Mouse (Mus musculus) central nervous system, embryonic 18 days (tissue): ENCODE data around the gene March9. TPM values are rescaled to one million over a fixed set of nuclear protein-coding genes. Genes with fewer than 3 reads are reported as not detected.

Source experiments
- polyA plus RNA-seq: library from polyadenylated mRNA; depleted of rRNA; stranded (reverse); fragments of >200 nt; gene quantifications from 2 replicates; pipeline ENCODE4 v1.2.3, GENCODE M21; 2012; rRNA removed

March9 gene
- polyA plus RNA-seq, result 37.5 and 40.2 TPM in 2 replicates

DNA sequence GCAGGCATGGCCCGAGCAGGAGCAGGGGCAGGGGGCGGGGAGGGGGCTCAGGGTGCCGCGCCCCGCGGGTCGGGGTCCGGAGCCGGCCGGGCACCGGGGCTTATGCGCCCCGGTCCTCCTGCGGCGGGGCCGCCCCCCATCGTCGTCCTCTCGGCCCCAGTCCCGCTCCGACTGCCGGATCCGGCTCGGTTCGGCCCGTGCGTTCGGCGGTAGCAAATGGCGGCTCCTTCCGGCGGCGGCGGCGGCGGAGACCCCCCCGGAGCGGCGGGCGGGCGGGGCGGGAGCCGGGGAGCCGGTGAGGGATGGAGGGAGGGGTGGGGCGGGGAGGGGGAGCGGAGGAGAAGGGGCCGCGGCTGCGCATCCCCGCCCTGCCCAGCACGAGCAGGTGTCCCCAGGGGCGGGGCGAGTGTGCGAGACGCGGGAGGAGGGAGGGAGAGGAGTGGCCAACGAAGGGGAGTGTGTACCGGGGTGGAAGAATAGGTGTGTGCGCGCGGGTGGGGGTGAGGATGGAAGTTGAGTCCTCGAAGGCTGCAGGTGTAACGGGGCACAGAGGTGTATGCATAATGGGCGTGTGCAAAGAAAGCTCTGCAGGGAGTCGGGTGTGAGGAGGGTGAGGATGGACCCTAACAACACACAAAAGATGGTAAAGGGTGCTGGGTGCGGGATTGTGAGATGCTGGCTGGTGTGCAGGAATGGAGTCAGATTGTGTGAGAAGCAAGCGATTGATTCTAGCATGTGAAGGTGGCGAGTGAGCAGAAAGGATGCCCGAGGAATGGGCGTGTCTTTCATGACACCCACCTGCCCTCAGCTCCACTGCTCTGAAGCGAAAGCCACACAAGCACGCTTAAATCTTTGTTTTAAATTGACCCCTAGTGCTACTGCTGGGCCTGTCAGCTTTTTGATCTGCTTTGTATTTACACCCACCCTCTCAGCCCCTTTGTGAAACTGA lies at the start of gene March9:
Gene March9 (minus strand): TSS at position 217 of the 949 bp plus-strand sequence.

GRCm38 (mm10) chr10:127075080-127075479 lies 15.1 kb upstream of the March9 start, which contains the start of gene Agap2:
Gene Agap2, plus strand, starts transcription at chr10:127075284.

GRCm38 (mm10) chr10:127070190-127071121 lies 10.5 kb upstream of the March9 start, which contains the start of gene Tspan31:
Gene Tspan31, minus strand, starts transcription at chr10:127070264.

DNA sequence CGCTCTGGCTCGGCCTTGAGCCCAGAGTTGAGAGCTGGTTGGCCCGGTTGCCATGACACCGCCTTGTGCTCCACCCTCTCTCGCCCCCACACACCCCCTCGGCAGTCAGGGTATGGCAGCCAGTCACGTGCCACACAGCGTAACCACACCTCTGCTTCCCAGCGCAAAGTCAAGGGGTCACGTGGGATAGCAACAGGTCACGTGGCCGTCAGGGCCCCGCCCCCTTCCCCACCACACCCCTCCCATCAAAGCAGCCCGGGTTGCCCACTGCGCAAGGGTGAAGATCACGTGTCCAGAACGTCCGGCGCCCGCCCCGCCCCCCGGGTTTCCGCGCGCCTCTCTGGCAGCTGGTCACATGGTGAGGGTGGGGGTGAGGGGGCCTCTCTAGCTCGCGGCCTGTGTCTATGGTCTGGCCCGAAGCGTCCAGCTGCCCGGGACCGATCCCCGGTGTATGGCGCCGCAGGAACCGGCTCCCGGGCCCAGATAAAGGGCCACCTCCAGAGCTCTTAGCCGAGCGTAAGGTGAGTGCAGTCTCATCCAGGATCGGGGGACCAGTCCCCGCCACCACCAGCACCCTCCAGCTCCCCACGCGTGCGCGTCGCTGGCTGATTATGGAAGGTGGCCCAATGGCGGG lies 3.4 kb upstream of the March9 start, which contains the start of gene Cdk4:
Gene Cdk4 (plus strand): TSS at position 296 of the 634 bp plus-strand sequence.

DNA sequence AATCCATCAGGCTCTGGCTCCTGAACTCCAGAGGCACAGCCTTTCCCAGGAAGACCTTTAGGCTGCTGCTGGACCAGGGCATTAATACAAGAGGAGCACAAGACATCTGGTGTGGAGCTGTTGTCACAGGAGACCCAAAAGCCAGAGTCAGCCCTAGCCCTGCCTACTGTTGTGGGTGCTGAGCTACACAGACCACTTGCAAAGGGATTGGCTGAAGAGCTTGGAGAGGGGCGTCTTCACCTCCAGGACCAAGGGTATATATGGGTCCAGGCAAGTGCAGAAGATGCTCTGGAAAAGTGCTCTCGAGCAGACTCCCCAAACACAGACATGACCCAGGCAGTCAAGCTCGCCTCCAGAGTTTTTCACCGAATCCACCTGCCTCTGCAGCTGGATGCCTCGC lies 12.0 kb downstream of the March9 start, which contains the start of gene Cyp27b1:
Gene Cyp27b1 (plus strand): TSS at position 297 of the 400 bp plus-strand sequence.

DNA sequence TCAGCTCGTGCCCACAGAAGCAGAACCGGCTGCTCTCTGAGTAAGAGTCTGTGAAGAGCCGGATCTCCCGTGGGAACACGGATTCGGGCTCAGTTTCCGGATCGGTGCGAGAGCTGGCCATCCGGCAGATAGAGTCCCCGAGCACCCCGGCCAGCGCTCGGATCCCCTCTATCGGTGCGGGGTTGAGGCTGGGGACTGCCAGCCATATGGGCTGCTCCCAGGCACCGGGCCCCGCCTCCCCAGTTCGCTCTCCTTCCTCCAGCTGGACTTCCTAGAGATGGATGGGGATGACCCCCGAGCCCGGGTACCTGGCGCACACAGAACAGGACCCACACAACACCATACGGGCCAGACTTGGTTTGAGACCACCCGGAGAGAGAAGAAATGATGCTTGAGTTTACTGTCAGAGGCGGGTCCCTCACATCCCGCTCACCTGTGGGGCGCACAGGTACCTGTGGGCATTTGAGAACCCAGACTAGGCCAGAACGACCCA lies 18.7 kb downstream of the March9 start, which contains the start of the genes Mettl1 and Eef1akmt3:
Gene Mettl1 (plus strand): TSS at position 141 of the 493 bp plus-strand sequence.
Gene Eef1akmt3 (minus strand): TSS at position 240 of the 493 bp plus-strand sequence.

DNA sequence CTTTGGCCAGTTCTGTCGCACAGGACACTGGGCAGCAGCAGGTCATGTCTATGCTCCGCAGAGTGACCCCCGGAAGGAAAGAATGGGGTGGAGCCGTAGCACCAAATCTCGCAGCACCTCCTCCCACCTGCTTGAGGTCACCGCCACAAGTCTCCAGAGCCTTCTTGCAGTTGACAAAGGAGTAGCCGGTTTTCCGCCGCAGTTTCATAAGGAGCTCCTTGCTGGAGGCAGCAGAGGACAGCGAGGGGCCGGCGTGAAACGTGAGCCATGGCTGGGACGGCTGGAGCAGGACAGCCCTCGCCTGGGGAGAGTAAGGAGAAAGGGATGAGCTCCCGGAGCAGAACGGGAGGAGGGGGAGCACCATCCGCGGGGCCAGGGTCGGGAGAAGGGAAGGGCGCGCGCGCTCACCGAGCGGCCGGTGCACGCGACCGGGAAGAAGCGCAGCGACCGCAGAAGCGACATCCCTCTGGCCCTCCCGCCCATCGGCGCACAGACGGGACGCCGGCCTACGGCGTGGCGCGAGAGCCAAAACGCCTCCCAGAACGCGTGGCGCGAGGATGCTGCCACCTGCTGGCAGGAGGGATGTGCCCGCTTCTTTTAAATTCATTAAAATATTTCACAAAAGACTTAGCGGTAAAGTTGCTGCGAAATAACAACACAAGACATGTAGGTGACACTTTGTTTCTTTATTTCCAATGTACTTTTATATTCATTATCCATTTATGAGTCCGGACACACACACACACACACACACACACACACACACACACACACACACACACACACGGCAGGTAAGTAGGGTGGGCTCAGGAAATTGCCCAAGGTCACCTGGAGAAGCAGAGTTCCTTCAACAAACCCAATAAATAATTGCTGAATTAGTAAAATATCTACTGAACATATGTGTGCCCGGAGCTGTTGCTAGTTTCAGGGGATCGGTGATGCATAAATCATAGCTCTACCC lies 29.4 kb downstream of the March9 start, which contains the start of gene Tsfm:
Gene Tsfm (minus strand): TSS at position 505 of the 961 bp plus-strand sequence.

Other genes starting within 250 kb of the March9 start
- 11.9 and 12.4 TPM in 2 replicates for gene Atp23, start 158.8 kb downstream of the March9 start, polyA plus RNA-seq
- 49.6 and 51.2 TPM in 2 replicates for gene Ctdsp2, start 81.5 kb downstream of the March9 start, polyA plus RNA-seq
- 0.31 and 2.3 TPM in 2 replicates for gene Avil, start 59.5 kb downstream of the March9 start, polyA plus RNA-seq
- 40.5 and 47.7 TPM in 2 replicates for gene Tsfm, start 29.3 kb downstream of the March9 start, polyA plus RNA-seq
- gene Mettl1, start 18.8 kb downstream of the March9 start, polyA plus RNA-seq, result 16.7 and 18.3 TPM in 2 replicates
- gene Eef1akmt3, start 18.7 kb downstream of the March9 start, polyA plus RNA-seq, result 0.39 and 0.47 TPM in 2 replicates
- 0.88 and 0.91 TPM in 2 replicates for gene Cyp27b1, start 11.9 kb downstream of the March9 start, polyA plus RNA-seq
- gene Cdk4, start 3.4 kb upstream of the March9 start, polyA plus RNA-seq, result 579 and 618 TPM in 2 replicates
- 74.7 and 75.1 TPM in 2 replicates for gene Tspan31, start 10.1 kb upstream of the March9 start, polyA plus RNA-seq
- gene Agap2, start 15.1 kb upstream of the March9 start, polyA plus RNA-seq, result 143 and 168 TPM in 2 replicates
- 71.6 and 74.0 TPM in 2 replicates for gene Os9, start 60.9 kb upstream of the March9 start, polyA plus RNA-seq
- 62.2 and 78.3 TPM in 2 replicates for gene B4galnt1, start 105.0 kb upstream of the March9 start, polyA plus RNA-seq
- gene Slc26a10, start 120.5 kb upstream of the March9 start, polyA plus RNA-seq, result 0.56 and 1.0 TPM in 2 replicates
- gene Arhgef25, start 129.9 kb upstream of the March9 start, polyA plus RNA-seq, result 75.2 and 81.9 TPM in 2 replicates
- 422 and 436 TPM in 2 replicates for gene Dtx3, start 135.5 kb upstream of the March9 start, polyA plus RNA-seq
- 23.6 and 23.7 TPM in 2 replicates for gene Pip4k2c, start 151.4 kb upstream of the March9 start, polyA plus RNA-seq
- gene Kif5a, start 203.2 kb upstream of the March9 start, polyA plus RNA-seq, result 162 and 165 TPM in 2 replicates
- gene Dctn2, start 206.2 kb upstream of the March9 start, polyA plus RNA-seq, result 336 TPM in 2 replicates
- gene Mbd6, start 228.8 kb upstream of the March9 start, polyA plus RNA-seq, result 26.6 and 33.0 TPM in 2 replicates